Mouse (Mus musculus) thymus, postnatal 4 days (tissue): ENCODE measurements at regions not wholly inside any gene's neighbourhood (a gene's known extent, or its start where the extent isn't known, plus 50 kb on each side); places are given as distances from the start of the nearest gene placed in this dataset.
"Not testable (repeated sequence)": the region's sequence is repeated elsewhere in the genome, so short reads cannot be mapped to it uniquely, and the experiment has no call there.

Source experiments
- DNase-seq: peaks from one replicate; pipeline ENCODE4 v3.0.0; 2021

DNA sequence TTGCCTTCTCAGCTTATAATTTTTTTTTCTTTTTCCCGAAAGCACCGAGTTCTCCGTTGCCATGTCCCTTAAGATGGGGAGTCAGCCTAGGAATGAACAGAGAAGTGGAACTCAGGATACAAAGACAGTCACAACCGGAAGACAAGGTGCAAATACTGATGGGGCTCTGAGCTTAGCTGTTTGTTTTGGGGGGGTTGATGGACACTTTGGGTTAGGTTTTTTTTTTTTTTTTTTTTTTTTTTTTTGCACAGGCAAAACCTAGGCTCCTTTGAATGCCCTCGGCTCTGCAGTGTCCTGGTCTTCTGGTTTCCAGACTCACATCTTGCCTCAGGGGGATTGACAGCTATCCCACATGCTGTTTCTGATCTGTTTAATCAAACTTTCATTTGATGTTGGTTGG is 218.0 kb downstream of the Pten start:
- DNase-seq = no peak

DNA sequence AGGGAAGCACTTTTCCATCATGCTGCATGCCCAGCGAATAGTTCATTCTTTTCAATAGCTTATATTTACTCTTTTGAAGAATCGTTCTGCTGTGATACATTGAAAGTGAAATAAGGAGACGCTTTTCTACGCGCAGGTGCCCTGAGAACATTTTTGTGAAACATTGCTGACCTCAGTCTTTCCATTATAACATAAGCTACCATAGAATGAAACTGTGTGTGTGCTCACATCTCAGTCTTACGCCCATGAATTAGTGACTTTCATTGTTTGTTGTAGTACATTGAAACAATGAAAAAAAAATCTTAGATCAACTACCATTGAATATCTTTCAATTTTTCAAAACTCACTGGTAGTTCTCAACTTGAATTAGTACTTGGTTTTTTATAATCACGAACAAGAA is 219.2 kb downstream of the Pten start:
- no peak for DNase-seq

DNA sequence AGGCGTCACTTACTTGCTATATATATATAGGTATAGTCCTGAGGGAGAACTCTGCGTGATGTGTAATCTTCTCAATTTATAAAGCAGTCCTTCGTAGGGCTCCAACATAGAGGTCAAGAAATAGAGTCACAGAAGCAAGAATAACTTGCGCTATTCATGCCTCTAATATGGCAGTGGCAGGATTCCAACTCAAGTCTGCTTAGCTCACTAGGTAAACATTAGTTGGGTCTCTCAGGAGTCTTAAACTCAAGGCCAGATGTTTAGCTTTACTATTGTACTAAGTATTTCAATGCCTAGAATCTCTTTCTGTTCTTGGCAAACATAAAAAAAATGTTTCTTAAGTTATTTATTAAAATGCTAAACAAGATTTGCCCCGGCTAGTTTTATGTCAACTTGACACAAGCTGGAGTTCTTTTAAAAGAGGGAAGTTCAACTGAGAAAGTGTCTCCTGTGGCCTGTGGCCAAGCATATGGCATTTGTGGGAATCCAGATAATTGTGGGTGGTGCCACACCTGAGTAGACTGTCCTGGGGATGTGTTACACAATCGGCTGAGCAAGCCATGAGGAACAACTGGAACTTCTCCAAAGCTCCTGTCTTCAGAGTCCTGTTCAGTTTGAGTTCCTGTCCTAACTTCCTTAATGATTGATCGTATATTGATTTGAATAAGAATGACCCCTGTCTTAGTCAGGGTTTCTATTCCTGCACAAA is 220.9 kb downstream of the Pten start:
- no peak for DNase-seq

DNA sequence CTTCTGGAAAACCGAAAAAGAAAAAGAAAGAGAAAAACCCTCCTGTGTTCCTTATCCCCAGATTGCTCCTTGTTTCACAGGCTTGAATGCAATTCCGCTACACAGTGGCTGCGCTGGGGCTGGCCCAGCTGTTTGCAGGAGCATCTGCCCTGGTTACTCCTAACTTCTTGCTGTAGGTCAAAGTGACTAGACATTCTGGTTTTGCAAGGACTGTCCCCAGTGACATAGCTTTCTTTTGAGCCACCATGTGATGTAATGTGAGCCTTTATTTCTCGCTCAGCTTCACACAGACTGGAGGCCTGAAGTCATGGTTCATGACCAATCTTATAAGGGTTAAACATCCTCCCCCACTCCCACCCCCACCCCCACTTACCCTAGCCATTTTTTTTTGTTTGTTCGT is 222.8 kb downstream of the Pten start:
- no peak for DNase-seq

DNA sequence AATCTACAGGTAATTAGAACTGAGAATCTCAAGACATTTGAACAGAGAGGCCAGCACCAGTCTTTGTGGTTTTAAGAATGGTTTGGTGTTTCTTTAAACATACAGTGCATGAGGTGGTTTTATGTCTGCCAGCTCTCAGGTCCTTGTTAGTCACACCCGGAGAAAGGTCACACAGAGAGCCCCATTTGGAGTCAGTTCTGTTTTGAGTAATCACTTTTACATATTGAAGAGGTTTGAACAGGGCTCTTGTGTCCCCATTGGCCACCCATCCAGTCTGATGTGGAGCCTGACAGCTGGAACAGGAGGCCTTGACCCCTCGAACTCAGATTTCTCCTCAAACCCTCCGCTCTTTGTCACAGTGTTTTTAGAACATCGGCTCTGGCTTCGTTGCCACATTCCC is 231.4 kb downstream of the Pten start:
- no peak for DNase-seq

DNA sequence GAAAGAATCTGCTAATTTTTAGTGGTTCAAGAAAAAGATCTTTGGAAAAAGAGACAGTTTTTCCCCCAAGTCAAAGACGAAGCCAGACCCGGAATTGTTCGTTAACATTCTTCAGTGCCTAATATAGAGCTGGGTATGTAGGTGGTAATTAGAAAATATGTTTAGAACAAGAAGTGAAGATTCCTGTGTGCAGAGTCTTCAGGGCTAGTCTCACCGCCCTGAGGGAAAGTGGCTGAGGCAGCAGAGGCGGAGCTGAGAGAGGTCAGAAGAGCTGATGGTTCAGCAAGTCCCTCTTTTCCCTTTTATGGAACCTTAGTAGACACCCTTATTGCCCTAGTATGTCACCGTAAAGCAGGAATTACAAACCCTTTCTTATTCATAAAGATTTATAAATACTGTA is 232.0 kb downstream of the Pten start:
- DNase-seq = no peak

DNA sequence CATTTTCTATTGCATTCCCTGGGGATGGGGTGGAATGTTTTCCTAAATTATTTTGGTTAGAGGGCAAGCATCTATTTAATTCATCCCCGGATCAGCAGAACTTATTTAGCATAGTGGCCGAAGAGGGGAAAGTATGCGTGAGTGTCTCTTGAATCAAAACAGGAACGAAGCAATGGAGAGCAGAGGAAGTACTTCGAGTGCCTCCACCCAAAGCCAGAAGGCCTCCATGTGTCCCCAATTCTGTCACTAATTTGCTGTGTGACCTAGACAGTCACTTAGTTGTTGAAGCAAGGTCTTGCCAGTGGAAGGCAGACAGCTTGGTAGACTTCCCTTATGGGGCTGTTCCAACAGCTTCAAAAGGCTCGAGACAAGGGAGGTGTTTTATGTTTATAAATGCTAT is 233.3 kb downstream of the Pten start:
- no peak for DNase-seq

DNA sequence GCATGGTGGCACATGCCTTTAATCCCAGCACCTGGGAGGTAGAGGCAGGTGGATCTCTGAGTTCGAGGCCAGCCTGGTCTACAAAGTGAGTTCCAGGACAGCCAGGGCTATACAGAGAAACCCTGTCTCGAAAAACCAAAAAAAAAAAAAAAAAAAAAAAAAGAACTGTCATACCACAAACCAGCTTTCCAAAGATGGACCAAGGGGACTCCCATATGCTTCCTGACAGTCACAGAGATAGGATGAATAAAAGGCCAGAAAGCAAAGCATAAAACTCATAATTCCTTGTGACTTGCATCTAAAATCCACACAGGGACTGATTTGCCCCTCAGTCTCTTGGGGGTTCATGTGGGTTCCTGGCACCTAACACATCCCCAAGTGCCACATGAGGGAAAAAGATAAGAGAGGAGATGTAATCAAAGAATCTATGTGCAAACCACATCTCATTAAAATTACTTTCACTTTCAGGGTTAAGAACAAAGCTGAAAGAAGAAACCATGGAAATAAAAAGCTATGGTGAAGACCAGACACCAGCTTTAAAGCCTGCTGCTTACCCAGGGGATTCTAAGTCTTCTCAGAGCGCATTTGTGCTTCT is 241.4 kb downstream of the Pten start:
- DNase-seq = no peak

DNA sequence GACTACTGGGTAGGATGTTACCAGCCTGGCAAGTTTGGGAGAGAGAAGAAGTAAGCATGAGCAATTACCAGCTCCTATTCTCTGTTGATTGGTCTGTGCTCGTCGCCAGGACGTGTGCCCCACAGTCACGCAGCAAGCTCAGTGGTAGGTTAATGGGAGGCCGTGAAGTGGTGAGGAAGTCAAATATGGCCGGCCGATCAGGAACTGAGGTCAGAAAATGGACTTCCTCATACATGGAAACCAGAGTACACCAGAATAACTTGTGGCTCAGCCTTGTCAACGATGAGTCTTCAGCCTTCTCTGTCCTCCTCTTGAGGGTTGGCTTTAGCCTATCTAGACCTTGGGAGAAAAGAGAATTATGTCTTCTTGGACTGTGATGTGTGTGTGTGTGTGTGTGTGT is 250.3 kb downstream of the Pten start:
- DNase-seq = no peak

DNA sequence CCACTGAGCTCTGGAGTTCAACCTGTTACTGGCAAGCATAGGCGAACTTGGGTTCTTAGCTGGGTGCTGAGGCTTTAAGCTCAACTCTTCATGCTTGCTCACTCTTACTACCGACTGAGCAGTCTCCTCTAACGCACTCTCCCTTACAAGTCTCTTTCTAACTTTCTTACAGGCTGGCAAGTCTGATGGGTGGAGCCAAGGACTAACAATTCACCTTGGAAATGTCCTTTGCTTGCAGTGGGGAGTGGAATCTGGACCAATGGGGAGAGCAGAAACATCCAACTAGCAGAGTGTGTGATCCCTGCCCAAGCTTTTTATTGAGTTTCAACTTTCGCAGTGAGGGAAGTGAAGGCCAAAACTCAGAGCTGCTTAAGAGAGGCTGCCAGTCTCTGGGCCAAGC is 250.8 kb downstream of the Pten start:
- DNase-seq = no peak

DNA sequence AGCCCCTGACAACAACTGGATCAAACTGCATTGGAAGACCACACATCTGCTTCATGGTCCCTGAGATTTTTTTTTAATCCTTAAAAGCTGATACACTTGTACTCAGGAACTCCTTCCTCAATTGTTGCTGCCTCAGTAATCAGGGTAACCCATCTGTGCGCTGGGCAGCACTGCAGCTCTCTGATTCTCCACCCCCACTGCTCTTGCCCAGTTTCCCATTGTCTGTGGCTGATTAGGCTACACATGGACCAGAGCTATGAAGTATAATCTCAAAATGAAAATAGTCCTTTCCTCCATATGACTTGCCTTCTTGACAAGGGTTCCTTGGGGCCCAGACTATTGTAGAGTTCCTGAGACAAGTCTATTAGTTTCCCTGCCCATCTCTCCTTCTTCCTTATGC is 251.5 kb downstream of the Pten start:
- no peak for DNase-seq

DNA sequence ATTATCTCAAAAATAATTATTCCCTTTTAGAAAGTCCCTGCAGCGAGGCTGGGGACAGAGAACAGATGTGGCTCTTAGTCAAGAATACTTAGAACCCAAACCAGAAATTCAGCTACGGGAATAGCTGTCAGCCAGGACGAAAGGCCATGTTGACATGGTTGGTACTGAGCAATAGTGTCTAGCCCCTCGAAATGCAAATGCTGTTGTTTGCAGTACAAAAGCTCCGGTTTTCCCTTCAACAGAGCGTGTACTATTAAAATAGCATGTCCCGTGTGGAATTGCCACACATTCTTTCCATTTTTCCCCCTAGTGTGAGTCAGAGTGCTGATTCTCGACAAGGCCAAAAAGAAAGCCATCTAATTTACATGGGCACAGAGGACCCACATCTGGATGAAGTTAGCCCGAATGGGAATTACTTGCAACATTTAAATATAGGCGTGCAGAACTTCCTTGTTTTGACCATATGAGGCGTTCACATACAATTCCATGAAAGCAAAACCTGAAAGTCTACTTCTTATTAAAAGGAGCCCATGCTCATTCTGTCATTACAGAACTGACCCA is 253.7 kb downstream of the Pten start:
- no peak for DNase-seq

DNA sequence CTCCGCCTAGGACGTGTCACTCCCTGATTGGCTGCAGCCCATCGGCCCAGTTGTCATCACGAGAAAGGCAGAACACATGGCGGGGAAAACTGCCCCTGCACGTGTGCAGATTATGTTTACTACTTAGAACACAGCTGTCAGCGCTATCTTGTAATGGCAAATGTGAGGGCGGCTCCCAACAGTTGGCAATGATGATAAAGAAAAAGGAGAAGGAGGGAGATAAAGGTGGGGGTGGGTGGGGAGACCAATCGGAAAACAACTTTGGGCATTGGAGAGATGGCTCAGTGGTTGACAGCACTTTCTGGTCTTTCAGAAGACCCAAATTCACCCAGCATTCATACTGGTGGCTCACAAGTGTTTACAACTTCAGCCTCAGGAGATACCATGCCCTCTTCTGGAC is 257.6 kb downstream of the Pten start:
- not testable (repeated sequence) for DNase-seq

DNA sequence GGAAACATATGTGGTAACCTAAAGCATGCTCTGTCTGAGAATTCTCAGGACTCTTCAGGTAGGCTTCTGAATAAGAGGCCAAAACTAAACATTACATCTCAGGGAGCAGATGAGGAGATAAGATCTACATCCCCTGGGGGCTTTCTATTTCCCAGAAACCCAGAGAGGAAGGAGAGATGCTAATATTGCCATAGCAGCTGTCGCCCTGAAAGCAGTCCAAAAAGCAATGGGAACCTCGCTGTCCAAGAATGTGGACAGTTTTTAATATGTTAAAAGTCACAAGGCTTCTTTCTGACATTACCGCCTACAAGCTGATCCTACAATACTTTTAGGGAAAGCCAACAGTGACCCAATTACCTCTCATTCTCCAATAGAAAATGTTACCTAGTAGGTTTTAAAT is 263.9 kb downstream of the Pten start:
- DNase-seq = no peak

DNA sequence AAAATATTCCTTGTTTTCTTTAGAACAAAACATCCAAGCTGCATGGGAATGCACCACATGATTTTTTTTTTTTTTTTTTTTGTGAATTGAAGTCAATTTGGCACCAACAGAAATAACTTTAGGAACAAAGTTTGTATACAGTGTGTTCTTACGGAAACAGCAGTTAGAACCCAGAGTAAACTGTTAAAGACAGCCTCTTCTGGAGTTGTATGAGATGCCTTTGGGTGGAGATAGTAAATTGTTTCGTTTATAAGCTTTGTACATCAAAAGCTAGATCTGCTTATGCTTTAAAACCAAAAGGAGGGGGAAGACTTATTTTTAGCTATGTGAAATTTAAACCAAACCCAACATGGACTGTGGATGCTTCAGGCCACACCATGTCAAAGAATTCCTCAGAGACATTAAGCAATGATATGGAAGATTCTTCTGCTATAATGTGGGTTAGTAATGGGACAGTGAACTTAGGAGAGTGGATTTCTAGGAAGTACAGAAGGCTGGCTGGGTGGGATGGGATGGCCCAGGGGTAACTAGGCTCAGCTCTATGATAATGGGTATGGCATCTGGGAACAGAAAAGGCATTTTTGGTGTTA is 265.6 kb downstream of the Pten start:
- DNase-seq = no peak

DNA sequence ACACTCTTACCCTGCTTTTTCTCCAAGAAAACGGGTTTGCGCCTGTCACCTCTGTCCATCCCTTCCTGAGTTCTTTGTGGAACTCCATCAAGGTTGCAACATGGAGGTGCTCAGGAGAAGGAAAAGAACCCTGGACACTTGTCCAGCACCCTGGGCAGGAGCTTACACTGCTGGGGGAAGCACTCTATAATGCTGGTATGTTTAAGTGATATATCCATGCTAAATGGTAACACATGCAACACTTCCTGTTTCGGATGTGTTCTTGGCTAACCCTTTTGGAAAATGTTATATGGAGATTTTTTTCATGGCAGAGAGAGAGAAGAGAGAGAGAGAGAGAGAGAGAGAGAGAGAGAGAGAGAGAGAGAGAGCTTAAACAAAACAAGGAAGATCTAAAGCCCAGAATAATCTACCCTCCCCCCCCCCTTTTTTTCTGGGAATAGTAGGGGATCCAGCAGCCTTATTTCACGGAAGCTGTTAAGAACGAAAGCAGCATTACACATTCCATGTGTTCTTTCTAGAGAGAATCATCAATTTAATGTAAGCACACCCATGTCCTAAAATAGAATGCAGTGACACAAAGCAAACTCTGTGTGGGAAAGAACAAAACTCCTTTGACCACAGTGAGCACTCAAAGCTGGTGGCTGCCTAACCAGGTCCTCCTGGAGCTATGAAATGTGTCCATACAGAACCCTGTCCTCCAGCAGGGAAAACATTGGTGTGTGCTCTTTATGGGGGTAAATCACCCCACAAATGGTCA is 272.6 kb downstream of the Pten start:
- DNase-seq = no peak

DNA sequence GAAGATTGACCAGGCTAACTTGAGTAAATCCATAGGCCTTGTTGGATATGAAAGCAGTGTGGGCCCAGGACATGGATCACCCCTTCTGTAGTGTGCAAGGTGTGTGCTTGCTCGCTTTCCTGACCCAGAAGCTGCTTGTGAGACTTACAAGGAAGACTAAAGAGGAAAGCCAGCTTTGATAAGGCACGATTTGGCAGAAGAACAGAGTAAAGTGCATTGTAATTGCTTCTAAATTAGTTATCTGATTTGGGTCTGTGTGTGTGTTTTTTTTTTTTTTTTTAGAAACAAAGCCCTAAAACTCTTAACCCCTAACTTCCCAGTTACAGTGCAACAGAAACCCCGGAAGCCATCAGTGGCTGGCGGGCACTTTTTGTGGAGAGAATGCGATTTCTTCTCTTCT is 283.2 kb downstream of the Pten start:
- no peak for DNase-seq

DNA sequence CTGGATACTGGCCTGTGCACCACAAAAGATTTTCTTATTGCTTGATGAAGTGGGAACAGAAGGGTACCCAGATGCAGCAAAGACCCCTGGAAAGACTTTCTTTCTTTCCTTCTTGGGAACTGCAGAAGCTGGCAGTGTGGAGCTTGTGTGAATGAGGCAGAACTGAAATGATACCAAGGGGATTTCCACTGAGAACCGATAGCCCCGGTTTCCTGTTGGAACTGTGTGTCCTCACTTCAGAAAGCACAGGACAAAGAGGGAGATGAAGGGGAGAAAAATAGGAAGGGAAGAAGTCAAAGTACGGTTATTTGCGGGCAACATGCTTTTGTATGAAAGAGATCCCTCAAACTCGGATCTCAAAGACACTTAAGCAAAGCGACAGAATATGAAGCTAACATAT is 283.7 kb downstream of the Pten start:
- no peak for DNase-seq

DNA sequence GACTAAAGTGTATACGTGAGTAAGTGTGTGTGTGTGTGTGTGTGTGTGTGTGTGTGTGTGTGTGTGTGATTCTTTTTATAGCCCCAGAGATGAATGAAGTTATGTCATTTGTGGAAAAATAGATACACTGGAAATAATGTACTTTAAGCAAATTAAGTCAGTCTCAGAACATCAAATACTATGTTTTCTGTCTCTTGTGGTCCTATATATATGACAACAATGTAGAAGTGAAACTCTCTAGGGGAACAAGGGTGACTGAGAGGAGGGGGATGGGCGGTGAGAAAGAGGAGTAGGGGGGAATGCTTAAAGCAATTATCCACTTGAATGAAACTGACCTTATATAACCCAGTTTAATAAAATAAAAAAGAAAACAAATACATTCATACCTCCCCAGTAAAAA is 285.5 kb downstream of the Pten start:
- no peak for DNase-seq

DNA sequence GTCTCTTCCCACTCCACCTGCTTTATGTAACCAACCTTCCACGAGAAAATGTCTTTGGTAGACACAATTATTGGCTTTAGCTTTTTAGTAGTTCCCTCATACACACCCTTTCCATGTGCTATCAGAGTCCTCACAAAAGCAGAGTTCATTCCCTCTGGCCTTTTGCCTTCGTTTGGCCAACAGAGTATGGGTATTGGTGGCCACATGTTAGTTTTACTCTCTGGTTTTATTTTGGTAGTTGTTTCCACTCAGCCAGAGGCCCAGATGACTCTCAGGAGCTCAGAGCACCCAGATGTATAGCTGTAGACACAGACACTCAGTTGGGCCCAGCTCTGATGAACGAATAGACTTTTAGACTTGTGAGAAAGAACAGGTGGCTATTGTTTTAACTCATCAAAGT is 286.4 kb downstream of the Pten start:
- DNase-seq = no peak

DNA sequence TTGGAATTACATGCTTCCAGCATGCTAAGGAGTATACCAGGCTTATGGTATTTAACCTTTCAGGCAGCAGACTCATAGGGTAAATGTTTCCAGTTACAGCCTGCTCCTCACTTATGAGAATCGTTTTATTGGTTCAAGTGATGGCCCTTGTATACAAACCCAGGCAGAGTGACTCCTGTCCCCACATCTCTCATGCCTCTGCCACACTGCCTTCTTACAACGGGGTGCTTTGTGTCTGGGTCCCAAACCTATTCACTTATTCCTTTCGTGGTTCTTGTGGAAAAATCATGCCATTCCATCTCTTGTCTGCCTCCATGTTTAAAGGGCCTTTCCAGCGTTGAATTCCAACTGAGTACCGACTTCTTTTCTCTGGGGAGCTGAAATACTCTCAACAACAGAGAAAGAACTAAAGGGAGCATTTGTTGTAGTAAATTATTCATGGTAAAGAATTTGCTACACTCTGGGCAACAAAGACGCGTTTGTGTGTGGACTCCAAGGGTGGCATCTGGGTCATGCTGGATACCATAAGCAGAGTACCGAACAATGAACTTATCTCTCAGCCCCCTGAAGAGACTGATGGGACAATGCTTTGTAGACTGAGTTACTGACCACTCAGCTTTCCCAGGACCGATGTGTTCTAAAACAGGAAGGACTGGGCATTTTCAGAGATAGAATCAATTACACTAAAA is 291.6 kb downstream of the Pten start:
- no peak for DNase-seq

DNA sequence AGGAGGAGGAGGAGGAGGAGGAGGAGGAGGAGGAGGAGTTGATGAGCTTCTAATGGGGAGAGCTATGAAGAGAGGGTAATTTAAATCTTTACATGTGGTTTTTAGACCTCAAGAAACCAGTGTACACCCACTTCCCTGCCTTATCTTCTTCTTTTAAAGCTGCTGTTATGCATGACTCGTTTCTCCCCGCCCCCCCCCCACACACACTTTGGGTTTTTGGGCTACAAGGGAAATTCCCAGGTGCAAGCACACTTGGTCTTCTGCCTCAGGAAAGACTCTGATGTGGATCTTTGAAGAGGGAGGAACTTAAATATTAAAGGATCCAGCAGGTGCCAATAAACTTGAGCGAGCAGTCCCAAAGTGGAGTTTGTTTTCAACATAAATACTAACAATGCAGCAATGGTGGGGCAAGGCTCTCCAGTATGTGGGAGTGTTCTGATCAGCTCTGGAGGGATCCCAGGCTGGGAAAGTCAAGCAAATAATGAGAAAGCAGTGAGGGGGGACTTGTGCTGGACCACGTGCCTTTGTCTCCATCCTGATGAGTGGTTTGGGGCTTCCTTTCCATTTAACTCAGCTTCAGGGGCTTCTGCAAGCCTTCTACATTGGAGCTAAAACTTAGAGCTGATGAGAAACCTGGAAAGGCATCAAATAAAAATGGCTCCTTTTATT is 296.0 kb downstream of the Pten start:
- DNase-seq = no peak

DNA sequence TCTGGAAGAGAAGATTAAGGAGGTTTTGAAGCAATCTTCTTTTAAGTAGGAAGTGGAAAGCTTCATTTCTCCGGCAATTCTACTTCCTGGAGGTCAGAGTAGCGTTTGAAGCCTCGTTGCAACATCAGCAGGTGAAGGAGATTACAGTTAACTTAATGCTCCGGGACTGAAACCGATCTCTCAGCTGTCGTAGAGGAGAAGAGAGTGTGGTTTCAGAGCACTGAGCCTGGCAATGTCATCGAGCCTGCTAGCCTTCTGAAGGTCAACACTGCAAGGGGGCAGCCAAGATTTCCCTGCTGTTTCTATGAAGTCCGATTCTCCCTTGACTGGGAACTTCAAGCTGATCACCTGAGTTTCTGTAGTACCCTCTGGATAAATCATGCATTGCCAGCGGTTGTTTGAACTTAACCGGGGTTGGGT is 299.1 kb downstream of the Pten start:
- DNase-seq = peak; percentile 37
